Mouse (Mus musculus) thymus, postnatal 0 days (tissue): ENCODE data around the gene Mrps7. TPM values are rescaled to one million over a fixed set of nuclear protein-coding genes. Genes with fewer than 3 reads are reported as not detected.
A peak's percentile ranks its signal among the peaks of the same experiment; 100 is the strongest.

Experiments used
- DNase-seq: peaks from one replicate; pipeline ENCODE4 v3.0.0-alpha.2; 2015; ENCODE audit warnings: low spot score
- polyA plus RNA-seq: library from polyadenylated mRNA; unstranded; fragments of >200 nt; fragmentation: Nextera tagmentation; extraction: Ambion mirVana; gene quantifications from 2 replicates; pipeline ENCODE4 v1.2.1, GENCODE M21; 2015

Gene Mrps7
- polyA plus RNA-seq, 1 experiment from 2014 or later = 85.3 TPM

GRCm38 (mm10) chr11:115627705-115628464 is 24.2 kb downstream of the Mrps7 start, which contains the start of gene Slc25a19:
Gene Slc25a19, minus strand, starts transcription at chr11:115628295.
- peak; percentile 98 for DNase-seq

GRCm38 (mm10) chr11:115628465-115629101 is 24.9 kb downstream of the Mrps7 start:
- no peak for DNase-seq

GRCm38 (mm10) chr11:115629734-115630531 is 26.2 kb downstream of the Mrps7 start:
- no peak for DNase-seq

- DNase-seq = no peak
Observed at GRCm38 (mm10) chr11:115630532-115631504, 27.1 kb downstream of the Mrps7 start.

GRCm38 (mm10) chr11:115631505-115631890 is 27.8 kb downstream of the Mrps7 start:
- peak; percentile 42 for DNase-seq

- no peak for DNase-seq
Observed at GRCm38 (mm10) chr11:115632247-115632646, 28.5 kb downstream of the Mrps7 start.

- DNase-seq = no peak
Observed at GRCm38 (mm10) chr11:115632862-115633261, 29.1 kb downstream of the Mrps7 start.

GRCm38 (mm10) chr11:115634109-115634508 is 30.4 kb downstream of the Mrps7 start:
- no peak for DNase-seq

GRCm38 (mm10) chr11:115635041-115635440 is 31.3 kb downstream of the Mrps7 start:
- no peak for DNase-seq

- DNase-seq = no peak
Observed at GRCm38 (mm10) chr11:115635484-115635883, 31.8 kb downstream of the Mrps7 start.

- DNase-seq = no peak
Observed at GRCm38 (mm10) chr11:115636960-115637359, 33.2 kb downstream of the Mrps7 start.

GRCm38 (mm10) chr11:115638498-115639409 is 35.0 kb downstream of the Mrps7 start:
- DNase-seq = no peak

GRCm38 (mm10) chr11:115639540-115639939 is 35.8 kb downstream of the Mrps7 start:
- DNase-seq = no peak

GRCm38 (mm10) chr11:115640311-115640828 is 36.6 kb downstream of the Mrps7 start:
- no peak for DNase-seq

- peak; percentile 82 for DNase-seq
Observed at GRCm38 (mm10) chr11:115640978-115641663, 37.4 kb downstream of the Mrps7 start.

- DNase-seq = no peak
Observed at GRCm38 (mm10) chr11:115641664-115642036, 37.9 kb downstream of the Mrps7 start.

GRCm38 (mm10) chr11:115642705-115643104 is 39.0 kb downstream of the Mrps7 start:
- no peak for DNase-seq

- DNase-seq = peak; percentile 93
Observed at GRCm38 (mm10) chr11:115643265-115643664, 39.5 kb downstream of the Mrps7 start.

- DNase-seq = no peak
Observed at GRCm38 (mm10) chr11:115644308-115644707, 40.6 kb downstream of the Mrps7 start.
